Mouse (Mus musculus) C2C12 (cell line): ENCODE measurements around the gene Gm9821.

Experiments used
- CEBPB ChIP-seq: IDR thresholded peaks from one replicate; pipeline ENCODE4 v1.6.1; 2011; ENCODE audit warnings: low read depth, mild to moderate bottlenecking, control low read depth, moderate library complexity
- CTCF ChIP-seq: IDR thresholded peaks from one replicate; pipeline ENCODE4 v1.5.1; 2011; ENCODE audit not compliant: control insufficient read depth, insufficient read depth, insufficient read length
- FOSL1 ChIP-seq: IDR thresholded peaks from one replicate; pipeline ENCODE4 v1.8.0; 2011; ENCODE audit warnings: mild to moderate bottlenecking, low read length; ENCODE audit not compliant: poor library complexity, insufficient read depth, severe bottlenecking
- MAX ChIP-seq: IDR thresholded peaks from one replicate; pipeline ENCODE4 v1.6.1; 2011; ENCODE audit warnings: mild to moderate bottlenecking, control low read depth
- MYOD1 ChIP-seq: IDR thresholded peaks from one replicate; pipeline ENCODE4 v1.6.1; 2011; ENCODE audit warnings: low read depth; ENCODE audit not compliant: control insufficient read depth, insufficient read length
- MYOG ChIP-seq: IDR thresholded peaks from one replicate; pipeline ENCODE4 v1.6.1; 2011; ENCODE audit not compliant: control insufficient read depth, insufficient read length; ENCODE audit errors: extremely low read depth
- USF1 ChIP-seq: IDR thresholded peaks from one replicate; pipeline ENCODE4 v1.6.1; 2011; ENCODE audit warnings: low read depth, mild to moderate bottlenecking, control low read depth, moderate library complexity

DNA sequence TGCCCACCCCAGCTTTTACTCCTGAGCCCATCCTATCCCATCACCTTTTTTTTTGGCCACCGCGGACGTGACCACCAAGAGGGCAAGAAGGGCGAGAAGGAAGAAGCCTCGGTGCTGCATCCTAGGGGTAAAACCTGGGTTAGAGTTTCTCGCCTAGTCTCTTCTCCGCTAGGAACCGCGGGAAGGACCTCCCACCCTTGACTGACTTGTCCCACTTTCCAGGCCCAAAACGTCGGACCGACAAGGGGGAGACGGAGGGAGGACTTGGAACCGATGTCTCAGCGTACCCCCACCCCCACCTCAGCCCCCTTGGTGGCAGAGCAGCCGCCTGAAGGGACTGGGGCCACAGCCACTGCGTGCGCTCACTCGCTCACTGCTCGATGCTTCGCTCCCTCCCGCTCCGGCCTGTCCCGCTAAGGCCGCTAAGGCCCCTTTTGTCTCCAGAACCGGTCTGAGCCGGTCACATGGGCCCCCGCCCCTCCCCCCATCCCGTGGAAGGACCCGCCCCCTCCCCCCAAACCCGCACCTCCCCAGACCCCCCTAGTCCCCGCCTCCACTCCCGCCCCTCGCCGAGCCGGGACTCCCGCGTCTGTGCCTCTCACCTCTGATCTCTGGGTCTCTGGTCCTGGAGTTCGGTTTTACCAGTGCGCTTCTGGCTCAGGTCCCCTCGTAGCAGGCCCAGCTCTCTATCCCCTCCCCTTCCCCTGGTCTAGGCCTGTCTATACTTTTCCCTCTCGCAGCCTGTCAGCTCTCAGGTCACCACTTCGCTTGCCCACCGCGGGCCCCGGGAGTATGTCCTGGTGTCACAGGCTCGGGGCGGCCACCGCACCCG, 14.0 kb upstream of the Gm9821 start:
- no peak for TF ChIP-seq CTCF
- no peak for TF ChIP-seq MYOG
- TF ChIP-seq USF1 = no peak
- TF ChIP-seq CEBPB = no peak
- TF ChIP-seq MAX = no peak
- no peak for TF ChIP-seq MYOD1
- no peak for TF ChIP-seq FOSL1
